Mouse (Mus musculus): ENCODE data around the gene Cep290.

DNA sequence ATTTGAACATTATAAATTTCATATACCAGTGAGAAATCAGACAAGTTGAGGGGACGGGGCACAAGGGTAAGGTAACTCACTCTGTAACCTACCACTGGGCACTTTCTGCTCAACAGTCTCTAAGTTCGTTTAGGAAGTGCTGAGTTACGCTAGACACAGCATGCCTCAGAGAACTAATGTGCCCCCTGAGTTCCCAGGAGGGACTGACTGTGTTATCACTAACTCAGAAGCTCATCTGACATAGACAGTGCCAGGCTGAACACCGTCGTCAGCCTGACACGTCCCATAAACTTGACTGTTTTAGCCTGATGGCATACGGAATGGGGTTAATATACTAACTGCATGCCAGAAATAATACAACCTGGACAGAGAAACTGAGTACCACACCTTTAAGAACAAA, 87.9 kb downstream of the Cep290 start:
- TF ChIP-seq POLR2A (IDR thresholded peaks at IDR 0.05; ENCODE audit: insufficient read depth, low read depth, low read length), result no peak
- TF ChIP-seq CTCF (IDR thresholded peaks at IDR 0.05; ENCODE audit: insufficient read depth, low read depth, low read length), result no peak

Data from olfactory bulb, adult 2 months (tissue).